Comparison of ENCODE assay signal across 8 mouse cellular contexts in genomic region chr1:66838184-66839042, GRCm38 (mm10). TPM values are rescaled to one million over a fixed set of nuclear protein-coding genes. Genes with fewer than 3 reads are reported as not detected.
DNase-seq lines count a peak whose midpoint lies in the region.

No protein-coding gene starts in this region.

- no peaks in the 10 kb centered on the region for H3K27me3 ChIP-seq in midbrain, embryonic 10.5 days (ENCODE audit: low read depth, poor library complexity, severe bottlenecking)

- H3K27ac ChIP-seq in midbrain, embryonic 10.5 days (replicated peaks): no peak overlapping the region

- H3K4me1 ChIP-seq in midbrain, embryonic 10.5 days: no peaks in the 10 kb centered on the region

- WGBS in midbrain, embryonic 10.5 days: 62% methylated on average over 16 of the region's 16 CpGs

- H3K9me3 ChIP-seq in midbrain, embryonic 10.5 days (replicated peaks): no peaks in the 10 kb centered on the region

- H3K36me3 ChIP-seq in midbrain, embryonic 10.5 days: peaks cover 11% of the 10 kb centered on the region

- H3K4me3 ChIP-seq in midbrain, embryonic 10.5 days: no peak overlapping the region

- intact Hi-C loops in left cerebral cortex, postnatal 4 days (cut with DNase I): loop anchor here (10.0 kb wide), 1 partner anchor 734 kb away; no protein-coding TSS in a partner anchor

- peak; percentile 77 for DNase-seq in gastrocnemius, adult 18-20 months (ENCODE audit: low spot score)
- DNase-seq in gastrocnemius, postnatal 25 days: no peak
- peak; percentile 62 for DNase-seq in cerebellum, adult 9-11 months
- peak; percentile 37 to 92 for DNase-seq in frontal cortex, adult 2 months (ENCODE audit: extremely low spot score in 1 of 2, low spot score in 1 of 2)
- DNase-seq in kidney, adult 11 months: peak; percentile 73
- peak; percentile 78 for DNase-seq in left cerebral cortex, postnatal 4 days
- DNase-seq in midbrain, embryonic 10.5 days (ENCODE audit: low spot score): peak; percentile 47
- peak; percentile 54 for DNase-seq in spleen, adult 12 weeks (ENCODE audit: low spot score)

RNA-seq across cellular contexts. Expression of gene Kansl1l, which starts 21.1 kb away (rescaled TPM):
- 10 to 100 TPM; 20.5 to 21.0 TPM for total RNA-seq in gastrocnemius, adult 18-20 months (2021)
- total RNA-seq in gastrocnemius, postnatal 25 days (2021): 10 to 100 TPM; 17.1 to 17.6 TPM
- 10.3 and 12.7 TPM in 2 replicates for polyA plus RNA-seq in frontal cortex, adult 2 months (2012; rRNA removed)
- total RNA-seq in left cerebral cortex, postnatal 4 days (2021): 10 to 100 TPM; 17.5 to 19.8 TPM
- 7.8 and 8.1 TPM in 2 replicates for polyA plus RNA-seq in midbrain, embryonic 10.5 days (2016; fragmentation: Nextera tagmentation; extraction: Ambion mirVana)

RNA-seq across cellular contexts. Expression of gene Acadl, which starts 24.7 kb away (rescaled TPM):
- 100 to 1,000 TPM; 261 to 305 TPM for total RNA-seq in gastrocnemius, adult 18-20 months (2021)
- 100 to 1,000 TPM; 256 to 293 TPM for total RNA-seq in gastrocnemius, postnatal 25 days (2021)
- polyA plus RNA-seq in frontal cortex, adult 2 months (2012; rRNA removed): 32.8 and 36.1 TPM in 2 replicates
- total RNA-seq in left cerebral cortex, postnatal 4 days (2021): 10 to 100 TPM; 28.0 to 31.3 TPM
- polyA plus RNA-seq in midbrain, embryonic 10.5 days (2016; fragmentation: Nextera tagmentation; extraction: Ambion mirVana): 37.4 and 44.6 TPM in 2 replicates

Comparison
In these comparisons a context has a peak if more than half of its experiments do, and no peak if none do; other contexts are left out.
1. RNA of gene Acadl, which starts 24.7 kb away (total RNA-seq): 261 to 305 TPM in gastrocnemius, adult 18-20 months and 256 to 293 TPM in gastrocnemius, postnatal 25 days; 28.0 to 31.3 TPM in left cerebral cortex, postnatal 4 days; every median in the first group is over 4 times any median in the second.